Mouse (Mus musculus) neural tube, embryonic 14.5 days (tissue): Measurements from ENCODE around the gene Adap1. TPM values are rescaled to one million over a fixed set of nuclear protein-coding genes. Genes with fewer than 3 reads are reported as not detected.

Experiments used
- ATAC-seq: fragments of 200-750 bp; cut with Nextera tagmentation; 2 replicates; pipeline ENCODE4 v1.8.0; 2017; ENCODE audit warnings: low read depth, mild to moderate bottlenecking, moderate TSS enrichment, moderate library complexity
- H3K27ac ChIP-seq: fragments of 300-500 bp; sonication (generic); 2 replicates; pipeline ENCODE4 v1.5.1; 2014; ENCODE audit warnings: low read depth, mild to moderate bottlenecking, control low read depth, low read length, moderate library complexity, mixed read lengths
- H3K27me3 ChIP-seq: fragments of 300-500 bp; sonication (generic); 2 replicates; pipeline ENCODE4 v1.6.1; 2014; ENCODE audit warnings: low read length; ENCODE audit not compliant: control insufficient read depth, insufficient read depth
- H3K36me3 ChIP-seq: fragments of 300-500 bp; sonication (generic); 2 replicates; pipeline ENCODE4 v1.6.1; 2014; ENCODE audit warnings: low read length, mixed read lengths; ENCODE audit not compliant: control insufficient read depth, insufficient read depth
- H3K4me1 ChIP-seq: fragments of 300-500 bp; sonication (generic); 2 replicates; pipeline ENCODE4 v1.6.1; 2014; ENCODE audit warnings: low read length; ENCODE audit not compliant: control insufficient read depth, insufficient read depth
- H3K4me2 ChIP-seq: fragments of 300-500 bp; sonication (generic); 2 replicates; pipeline ENCODE4 v1.6.1; 2014; ENCODE audit warnings: mild to moderate bottlenecking, low read depth, low read length, control low read depth
- H3K4me3 ChIP-seq: fragments of 300-500 bp; sonication (generic); 2 replicates; pipeline ENCODE4 v1.5.1; 2014; ENCODE audit warnings: low read depth, low read length, control low read depth, mixed read lengths
- H3K9ac ChIP-seq: fragments of 300-500 bp; sonication (generic); replicated peaks from 2 replicates; pipeline ENCODE4 v1.6.1; 2014; ENCODE audit warnings: low read depth, mild to moderate bottlenecking, control low read depth, low read length, mixed read lengths
- H3K9me3 ChIP-seq: fragments of 300-500 bp; sonication (generic); 2 replicates; pipeline ENCODE4 v1.6.1; 2016; ENCODE audit warnings: low read length; ENCODE audit not compliant: control insufficient read depth
- WGBS: fragments of 180-500 bp; shearing (Covaris S2); extraction: QIAGEN DNeasy Blood & Tissue Kit; methylation state at CpG from one replicate; pipeline ENCODE4 v1.1.7; 2014; 5-methylcytosine and 5-hydroxymethylcytosine counted together
- polyA plus RNA-seq: library from polyadenylated mRNA; unstranded; fragments of >200 nt; fragmentation: Nextera tagmentation; extraction: Ambion mirVana; gene quantifications from 2 replicates; pipeline ENCODE4 v1.2.1, GENCODE M21; 2014

Gene Adap1
- polyA plus RNA-seq = 59.9 and 64.6 TPM in 2 replicates

- peak within 1 kb of the TSS; percentile 70 for H3K4me3 ChIP-seq
- H3K4me2 ChIP-seq = peak within 1 kb of the TSS; percentile 80
- peak; percentile 85 for ATAC-seq
- H3K4me1 ChIP-seq = 0 out of 2 replicates have a peak, but pooled peaks cover 3% of the 10 kb centered on the region
- H3K27me3 ChIP-seq = peaks cover 21% of the 10 kb centered on the region
- H3K9ac ChIP-seq = peak within 1 kb of the TSS; percentile 88
- 4% methylated on average over 42 of the region's 61 CpGs for WGBS
- no peaks in the 10 kb centered on the region for H3K36me3 ChIP-seq
- H3K27ac ChIP-seq = peak within 1 kb of the TSS; percentile 57
- no peaks in the 10 kb centered on the region for H3K9me3 ChIP-seq
Measured at GRCm38 (mm10) chr5:139325395-139325966, at the start of gene Adap1. TSS of gene Adap1 (minus strand) at chr5:139325622.

- Histone ChIP-seq H3K4me2 (no peak overlapping the region), H3K27ac (no peak overlapping the region), H3K36me3 (no peaks in the 10 kb centered on the region), H3K9ac (no peak overlapping the region), H3K4me1 (peaks cover 13% of the 10 kb centered on the region), H3K27me3 (no peaks in the 10 kb centered on the region), H3K9me3 (no peaks in the 10 kb centered on the region), H3K4me3 (no peak overlapping the region)
- WGBS = 83% methylated on average over 2 of the region's 2 CpGs
- no peak for ATAC-seq
Measured at GRCm38 (mm10) chr5:139374841-139375240, 49.4 kb upstream of the Adap1 start.

GRCm38 (mm10) chr5:139373889-139374444, 48.5 kb upstream of the Adap1 start:
- no peak overlapping the region for H3K4me2 ChIP-seq
- H3K4me3 ChIP-seq = no peak overlapping the region
- no peaks in the 10 kb centered on the region for H3K27me3 ChIP-seq
- no peaks in the 10 kb centered on the region for H3K36me3 ChIP-seq
- H3K9ac ChIP-seq = no peak overlapping the region
- H3K27ac ChIP-seq = no peak overlapping the region
- H3K9me3 ChIP-seq = no peaks in the 10 kb centered on the region
- WGBS = 88% methylated on average over 6 of the region's 6 CpGs
- no peak for ATAC-seq
- peaks cover 13% of the 10 kb centered on the region for H3K4me1 ChIP-seq

- Histone ChIP-seq H3K27ac (no peak overlapping the region), H3K9ac (no peak overlapping the region), H3K4me2 (no peak overlapping the region; the same call in 1 of the 2 replicates), H3K36me3 (no peaks in the 10 kb centered on the region), H3K4me3 (no peak overlapping the region), H3K27me3 (no peaks in the 10 kb centered on the region), H3K4me1 (peaks cover 13% of the 10 kb centered on the region), H3K9me3 (no peaks in the 10 kb centered on the region)
- ATAC-seq = no peak
- 79% methylated on average over 3 of the region's 3 CpGs for WGBS
Measured at GRCm38 (mm10) chr5:139373126-139373525, 47.7 kb upstream of the Adap1 start.

GRCm38 (mm10) chr5:139371631-139372401, 46.4 kb upstream of the Adap1 start:
- H3K4me2 ChIP-seq = peak overlapping the region; percentile 94
- H3K4me3 ChIP-seq = peak overlapping the region; percentile 56
- peak overlapping the region; percentile 87 for H3K27ac ChIP-seq
- peak overlapping the region; percentile 86 for H3K9ac ChIP-seq
- ATAC-seq = peak; percentile 95
- WGBS = 1% methylated on average over 37 of the region's 39 CpGs
- H3K9me3 ChIP-seq = no peaks in the 10 kb centered on the region
- H3K27me3 ChIP-seq = no peaks in the 10 kb centered on the region
- H3K4me1 ChIP-seq = peaks cover 13% of the 10 kb centered on the region
- no peaks in the 10 kb centered on the region for H3K36me3 ChIP-seq

- ATAC-seq = no peak
- H3K36me3 ChIP-seq = no peaks in the 10 kb centered on the region
- 61% methylated on average over 5 of the region's 5 CpGs for WGBS
- no peak overlapping the region for H3K9ac ChIP-seq
- peaks cover 13% of the 10 kb centered on the region for H3K4me1 ChIP-seq
- H3K9me3 ChIP-seq = no peaks in the 10 kb centered on the region
- no peak overlapping the region for H3K27ac ChIP-seq
- peak overlapping the region; percentile 56; the same call in 1 of the 2 replicates for H3K4me3 ChIP-seq
- H3K27me3 ChIP-seq = no peaks in the 10 kb centered on the region
- H3K4me2 ChIP-seq = peak overlapping the region; percentile 94
Measured at GRCm38 (mm10) chr5:139371118-139371517, 45.7 kb upstream of the Adap1 start.

- H3K27ac ChIP-seq = no peak overlapping the region
- peaks cover 13% of the 10 kb centered on the region for H3K4me1 ChIP-seq
- H3K4me3 ChIP-seq = no peak overlapping the region
- no peaks in the 10 kb centered on the region for H3K9me3 ChIP-seq
- 93% methylated on average over 6 of the region's 6 CpGs for WGBS
- 0 out of 2 replicates have a peak overlapping the region, but pooled peaks have one; percentile 11 for H3K9ac ChIP-seq
- ATAC-seq = no peak
- H3K4me2 ChIP-seq = no peak overlapping the region
- no peaks in the 10 kb centered on the region for H3K36me3 ChIP-seq
- H3K27me3 ChIP-seq = no peaks in the 10 kb centered on the region
Measured at GRCm38 (mm10) chr5:139370336-139370735, 44.9 kb upstream of the Adap1 start.

GRCm38 (mm10) chr5:139368638-139369320, 43.4 kb upstream of the Adap1 start:
- 85% methylated on average over 11 of the region's 11 CpGs for WGBS
- no peaks in the 10 kb centered on the region for H3K27me3 ChIP-seq
- no peak overlapping the region for H3K27ac ChIP-seq
- no peak overlapping the region for H3K4me2 ChIP-seq
- ATAC-seq = no peak
- peaks cover 18% of the 10 kb centered on the region for H3K4me1 ChIP-seq
- no peak overlapping the region for H3K9ac ChIP-seq
- H3K9me3 ChIP-seq = no peaks in the 10 kb centered on the region
- no peaks in the 10 kb centered on the region for H3K36me3 ChIP-seq
- H3K4me3 ChIP-seq = no peak overlapping the region
